Mouse (Mus musculus) E14TG2a.4 (cell line): ENCODE data around the gene Plcb1.

ENCODE experiments used
- H3K27me3 ChIP-seq: 2 replicates; pipeline ENCODE4 v1.6.1; 2014; ENCODE audit warnings: low read length, control low read depth; ENCODE audit not compliant: insufficient read depth
- H3K36me3 ChIP-seq: 2 replicates; pipeline ENCODE4 v1.6.1; 2014; ENCODE audit warnings: low read length, control low read depth; ENCODE audit not compliant: insufficient read depth
- H3K4me1 ChIP-seq: replicated peaks from 2 replicates; pipeline ENCODE4 v1.6.1; 2014; ENCODE audit warnings: low read depth, low read length, control low read depth
- H3K4me3 ChIP-seq: replicated peaks from 2 replicates; pipeline ENCODE4 v1.5.1; 2014; ENCODE audit warnings: mild to moderate bottlenecking, low read length
- H3K9me3 ChIP-seq: 2 replicates; pipeline ENCODE4 v1.6.1; 2014; ENCODE audit warnings: low read length, control low read depth
- CTCF ChIP-seq: conservative IDR thresholded peaks from 2 replicates; pipeline ENCODE4 v1.5.1; 2014; ENCODE audit warnings: low read length
- NANOG ChIP-seq: IDR thresholded peaks from 2 replicates; pipeline ENCODE4 v1.6.1; 2014; ENCODE audit warnings: borderline replicate concordance, low read length, mixed read lengths
- POU5F1 ChIP-seq: IDR thresholded peaks from 2 replicates; pipeline ENCODE4 v1.6.1; 2014; ENCODE audit warnings: low read length, borderline replicate concordance

Plcb1 gene

DNA sequence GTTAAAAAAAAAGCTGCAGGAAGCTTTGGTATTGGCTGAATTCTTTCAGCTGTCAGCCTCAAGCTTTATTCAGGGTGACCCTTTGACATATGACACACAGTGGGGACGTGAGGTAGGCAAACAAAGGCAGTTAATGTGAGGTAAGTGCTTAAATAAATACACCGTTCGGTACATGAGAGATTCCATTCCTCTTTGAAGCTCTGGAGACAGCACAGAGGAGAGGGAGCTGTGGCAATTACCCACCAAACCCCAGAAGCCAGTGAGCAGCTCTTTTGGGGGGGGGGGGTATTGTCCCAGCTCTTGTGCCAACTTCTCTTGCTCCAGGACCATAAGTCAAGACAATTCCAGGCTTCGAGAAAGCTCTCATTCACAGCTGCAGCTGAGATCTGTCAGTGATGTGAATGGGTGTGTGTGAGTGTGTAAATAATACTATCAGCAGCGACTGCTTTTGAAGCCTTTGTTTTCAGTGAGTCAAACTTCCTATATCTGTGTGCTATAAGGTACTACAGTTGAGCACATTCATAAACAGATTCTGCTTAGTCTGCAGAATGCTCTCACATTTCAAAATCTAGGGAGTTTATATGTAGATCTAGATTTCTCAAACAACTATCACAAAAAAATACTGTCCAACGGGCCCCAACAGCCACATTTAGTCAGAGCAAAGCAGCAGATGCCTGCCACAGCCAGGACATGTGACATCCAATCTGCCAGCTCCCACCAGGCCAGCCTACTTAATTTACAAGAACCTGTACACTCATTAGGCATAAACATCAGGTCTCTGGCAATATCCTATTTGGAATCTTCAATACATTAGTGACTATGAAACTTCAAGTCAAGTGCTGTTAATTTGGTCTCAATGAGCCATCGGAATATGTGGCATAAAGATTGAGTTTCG, 40.5 kb downstream of the Plcb1 start:
- H3K9me3 ChIP-seq = no peaks in the 10 kb centered on the region
- no peak overlapping the region for H3K4me3 ChIP-seq
- H3K36me3 ChIP-seq = no peaks in the 10 kb centered on the region
- H3K27me3 ChIP-seq = no peaks in the 10 kb centered on the region
- TF ChIP-seq POU5F1 (no peak), CTCF (no peak), NANOG (no peak)
- no peaks in the 10 kb centered on the region for H3K4me1 ChIP-seq

DNA sequence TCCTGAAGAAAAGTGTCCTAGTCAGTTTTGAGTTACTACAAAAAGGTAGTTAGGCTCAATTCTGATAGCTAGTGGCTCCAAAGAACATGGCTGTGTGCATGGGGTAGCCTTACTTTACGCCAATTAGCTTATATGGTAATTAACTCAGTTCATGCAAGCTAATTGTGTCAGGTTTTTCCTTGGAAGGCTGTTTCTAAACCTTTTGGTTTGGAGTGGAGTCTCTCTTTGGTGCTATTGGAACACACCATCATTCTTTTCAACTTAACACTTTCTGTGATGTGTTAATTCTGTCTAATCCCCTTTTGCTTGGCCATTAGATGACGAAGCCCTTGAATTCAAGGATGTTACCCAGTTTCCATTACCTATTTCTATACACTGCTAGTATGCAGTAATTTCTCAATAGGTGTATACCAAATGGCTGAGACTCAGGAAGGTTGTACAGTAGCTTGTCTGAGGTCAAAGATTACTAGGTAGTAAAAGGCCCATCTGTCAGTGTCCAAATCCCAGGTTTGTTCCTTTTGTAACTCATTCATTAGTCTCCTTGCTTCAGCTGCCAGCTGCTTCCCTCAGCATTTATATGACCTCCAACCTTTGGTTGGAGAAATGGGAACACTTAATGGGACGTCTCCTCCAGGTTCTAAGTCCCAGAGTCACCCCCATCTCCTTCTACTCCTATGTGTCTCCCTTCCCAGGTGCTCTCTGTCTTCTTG, 42.1 kb downstream of the Plcb1 start:
- Histone ChIP-seq H3K9me3 (peaks cover 6% of the 10 kb centered on the region; the same call in 1 of the 2 replicates), H3K4me3 (no peak overlapping the region), H3K36me3 (no peaks in the 10 kb centered on the region), H3K4me1 (no peaks in the 10 kb centered on the region), H3K27me3 (no peaks in the 10 kb centered on the region)
- TF ChIP-seq NANOG = no peak
- no peak for TF ChIP-seq POU5F1

DNA sequence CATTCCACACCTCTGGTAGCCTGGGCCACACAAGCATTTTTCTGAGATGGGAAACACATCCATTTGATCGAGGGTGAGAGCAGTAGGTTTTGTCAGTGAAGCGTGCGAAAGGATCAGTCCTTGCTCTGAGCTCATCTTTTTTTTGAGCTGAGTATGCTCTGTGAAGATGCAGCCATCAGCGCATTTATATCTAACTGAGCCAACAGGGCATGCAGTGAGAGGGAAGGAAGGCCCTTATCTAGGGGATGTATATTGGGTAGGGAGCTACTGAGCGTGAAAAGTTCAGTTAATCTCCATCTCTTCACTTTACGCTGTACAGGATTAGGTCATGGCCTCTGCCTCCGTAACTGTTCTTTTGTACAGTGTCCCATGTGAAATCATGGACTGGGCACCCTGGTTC, 46.0 kb downstream of the Plcb1 start:
- no peak overlapping the region for H3K4me3 ChIP-seq
- H3K27me3 ChIP-seq = no peaks in the 10 kb centered on the region
- no peaks in the 10 kb centered on the region for H3K36me3 ChIP-seq
- H3K4me1 ChIP-seq = no peaks in the 10 kb centered on the region
- peaks cover 7% of the 10 kb centered on the region; the same call in 1 of the 2 replicates for H3K9me3 ChIP-seq
- TF ChIP-seq POU5F1 (no peak), NANOG (no peak), CTCF (no peak)

DNA sequence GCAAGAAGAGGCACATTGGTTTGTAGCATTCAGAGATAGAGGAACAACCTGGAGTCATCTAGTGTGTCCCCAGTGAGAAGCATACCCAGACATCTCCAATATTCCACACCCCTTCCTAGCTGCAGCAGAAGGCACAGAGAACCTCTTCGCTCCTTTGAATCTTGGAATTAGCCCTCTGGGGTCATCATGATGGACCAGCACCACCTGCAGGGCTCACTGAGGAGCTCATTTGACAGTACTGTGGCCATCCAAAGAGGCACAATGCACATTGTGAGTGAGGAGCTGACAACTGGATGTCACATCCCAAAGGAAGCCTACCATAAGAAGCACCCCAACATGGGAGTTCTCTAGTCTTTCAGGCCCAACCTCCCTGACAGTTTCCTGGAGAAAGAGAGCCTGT, 50.2 kb downstream of the Plcb1 start:
- Histone ChIP-seq H3K9me3 (peaks cover 7% of the 10 kb centered on the region; the same call in 1 of the 2 replicates), H3K4me3 (no peak overlapping the region), H3K36me3 (no peaks in the 10 kb centered on the region), H3K4me1 (no peaks in the 10 kb centered on the region), H3K27me3 (no peaks in the 10 kb centered on the region)
- TF ChIP-seq NANOG = no peak
- no peak for TF ChIP-seq POU5F1
- no peak for TF ChIP-seq CTCF

DNA sequence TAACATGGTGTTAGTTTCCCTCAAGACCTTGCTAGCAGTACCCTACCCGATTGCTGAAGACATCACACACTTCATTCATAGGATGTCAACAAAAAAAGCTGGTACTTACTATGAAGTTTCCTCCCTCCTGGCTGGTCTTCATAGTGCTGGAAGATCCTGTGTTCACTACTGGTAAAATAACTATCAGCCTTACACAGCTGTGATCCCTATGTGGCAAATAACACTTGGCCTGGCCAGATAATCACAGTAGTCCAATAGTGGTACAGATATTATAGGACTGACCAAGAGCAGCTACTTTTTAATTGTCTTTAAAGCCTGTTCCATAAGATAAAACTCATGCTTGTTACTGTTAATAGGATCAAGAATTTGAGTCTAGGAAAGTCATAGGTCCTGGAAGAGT, 52.3 kb downstream of the Plcb1 start:
- Histone ChIP-seq H3K27me3 (no peaks in the 10 kb centered on the region), H3K36me3 (no peaks in the 10 kb centered on the region), H3K4me1 (no peaks in the 10 kb centered on the region), H3K4me3 (no peak overlapping the region), H3K9me3 (no peaks in the 10 kb centered on the region)
- TF ChIP-seq POU5F1 = no peak
- TF ChIP-seq CTCF = no peak
- no peak for TF ChIP-seq NANOG

GRCm38 (mm10) chr2:134838888-134839287, 53.0 kb downstream of the Plcb1 start:
- H3K9me3 ChIP-seq = no peaks in the 10 kb centered on the region
- no peaks in the 10 kb centered on the region for H3K4me1 ChIP-seq
- no peaks in the 10 kb centered on the region for H3K27me3 ChIP-seq
- TF ChIP-seq POU5F1 (no peak), NANOG (no peak), CTCF (no peak)
- no peaks in the 10 kb centered on the region for H3K36me3 ChIP-seq
- no peak overlapping the region for H3K4me3 ChIP-seq

GRCm38 (mm10) chr2:134842883-134843282, 57.0 kb downstream of the Plcb1 start:
- Histone ChIP-seq H3K4me1 (no peaks in the 10 kb centered on the region), H3K36me3 (no peaks in the 10 kb centered on the region), H3K9me3 (no peaks in the 10 kb centered on the region), H3K4me3 (no peak overlapping the region), H3K27me3 (no peaks in the 10 kb centered on the region)
- TF ChIP-seq POU5F1 (no peak), NANOG (no peak), CTCF (no peak)

GRCm38 (mm10) chr2:134844391-134845238, 58.7 kb downstream of the Plcb1 start:
- no peak overlapping the region for H3K4me3 ChIP-seq
- no peaks in the 10 kb centered on the region for H3K27me3 ChIP-seq
- H3K9me3 ChIP-seq = no peaks in the 10 kb centered on the region
- no peaks in the 10 kb centered on the region for H3K4me1 ChIP-seq
- TF ChIP-seq NANOG (no peak), CTCF (no peak), POU5F1 (no peak)
- H3K36me3 ChIP-seq = no peaks in the 10 kb centered on the region
